Comparison of ENCODE assay signal across 24 mouse cellular contexts in the genomic region with DNA sequence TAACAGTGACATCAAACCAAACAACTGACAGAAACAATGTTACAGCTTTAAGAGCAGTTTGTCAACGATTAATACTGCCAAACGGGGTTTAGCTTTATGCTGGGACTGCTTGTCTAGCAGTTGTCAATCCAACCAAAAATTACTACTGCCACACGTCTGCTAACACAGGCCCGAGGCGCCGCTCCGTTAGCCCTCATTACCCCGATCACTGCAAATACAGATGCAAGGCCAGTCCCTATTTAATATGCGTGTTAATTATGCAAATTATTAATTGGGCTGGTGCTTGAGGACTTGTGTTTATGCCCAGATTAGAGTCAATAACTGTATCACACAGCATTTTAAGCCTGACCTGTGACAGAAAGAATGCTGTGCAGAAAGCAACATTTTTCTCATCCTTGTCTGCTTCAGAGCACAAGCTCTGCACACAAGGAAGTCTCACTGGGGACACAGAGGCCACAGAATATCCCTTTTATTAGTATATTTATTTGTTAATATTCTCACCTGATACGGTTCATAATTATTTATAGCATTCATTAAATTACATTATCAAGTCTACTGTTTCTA.
DNase-seq lines count a peak whose midpoint lies in the region; ATAC-seq and TF ChIP-seq lines count a peak whose summit lies in the region.
"Had no signal": no experiment of that assay in that cellular context is flagged by ENCODE, and none has a peak within 500 bp of the region (broad histone marks: within the 10 kb centered on the region; RNA-seq: fewer than 3 reads in every experiment).

No protein-coding gene starts in this region.

- H3K9ac ChIP-seq in hindbrain, embryonic 13.5 days = no peak overlapping the region
- no peak overlapping the region for H3K9ac ChIP-seq in midbrain, embryonic 15.5 days
- H3K9ac ChIP-seq: heart, embryonic 12.5 days had no signal

- peak; percentile 54 for ATAC-seq in hindbrain, embryonic 13.5 days (ENCODE audit: low FRiP score)
- ATAC-seq in midbrain, embryonic 15.5 days (replicated peaks) = 0 out of 2 replicates have a peak, but pooled peaks have one; percentile 33
- ATAC-seq: CD4-positive, CD25-positive, alpha-beta regulatory T cell, adult 4 months; Patski had no signal

- peak overlapping the region; percentile 15; the same call in 1 of the 2 replicates for H3K4me2 ChIP-seq in hindbrain, embryonic 13.5 days
- no peak overlapping the region for H3K4me2 ChIP-seq in midbrain, embryonic 15.5 days
- H3K4me2 ChIP-seq: heart, embryonic 12.5 days; liver, embryonic 11.5 days had no signal

- DNase-seq in cerebellum, postnatal 10 days = peak; percentile 33 to 39
- DNase-seq in cerebellum, adult 2 months = no peak
- peak; percentile 16 for DNase-seq in left cerebral cortex, postnatal 4 days
- no peak for DNase-seq in left cerebral cortex, postnatal 25 days (ENCODE audit: low spot score in 2 of 2)
- no peak for DNase-seq in right cerebral cortex, postnatal 25 days
- no peak for DNase-seq in kidney, adult 8-10 months
- DNase-seq: adrenal gland, postnatal 14 days; cerebellum, adult 11-12 months; gastrocnemius, postnatal 10 days; heart, adult 11 months; heart, postnatal 14 days; kidney, postnatal 36 days; lung, adult 18-20 months; lung, postnatal 14 days; right cerebral cortex, adult 18-20 months; thymus, postnatal 25 days had no signal

- intact Hi-C loops in left cerebral cortex, postnatal 4 days (cut with DNase I) = no loop called here
- intact Hi-C loops in left cerebral cortex, postnatal 25 days (cut with DNase I) = no loop called here

- no peaks in the 10 kb centered on the region for H3K27me3 ChIP-seq in cerebellum, adult 2 months (ENCODE audit: control insufficient read depth, insufficient read depth, low read length)
- H3K27me3 ChIP-seq in hindbrain, embryonic 13.5 days = no peaks in the 10 kb centered on the region
- no peaks in the 10 kb centered on the region for H3K27me3 ChIP-seq in midbrain, embryonic 15.5 days (replicated peaks)
- H3K27me3 ChIP-seq: heart, embryonic 12.5 days; Patski had no signal

- H3K4me1 ChIP-seq in cerebellum, adult 2 months (ENCODE audit: control insufficient read depth, insufficient read depth, low read length) = peaks cover 4% of the 10 kb centered on the region; the same call in 1 of the 2 replicates
- peaks cover 44% of the 10 kb centered on the region for H3K4me1 ChIP-seq in hindbrain, embryonic 13.5 days (replicated peaks)
- peaks cover 21% of the 10 kb centered on the region for H3K4me1 ChIP-seq in midbrain, embryonic 15.5 days
- H3K4me1 ChIP-seq: heart, embryonic 12.5 days had no signal

- no peak for TF ChIP-seq CTCF in cerebellum, adult 2 months (IDR thresholded peaks at IDR 0.05; ENCODE audit: borderline replicate concordance, insufficient read depth, low read depth, low read length)

- no peak overlapping the region for H3K27ac ChIP-seq in cerebellum, adult 2 months (ENCODE audit: insufficient read depth, low read length)
- peak overlapping the region; percentile 80 for H3K27ac ChIP-seq in hindbrain, embryonic 13.5 days
- no peak overlapping the region for H3K27ac ChIP-seq in midbrain, embryonic 15.5 days
- H3K27ac ChIP-seq: embryonic facial prominence, embryonic 10.5 days; limb, embryonic 10.5 days had no signal

- WGBS in cerebellum, adult 2 months = 68% methylated on average over 10 of the region's 10 CpGs
- WGBS in hindbrain, embryonic 13.5 days = 41% methylated on average over 10 of the region's 10 CpGs
- WGBS in midbrain, embryonic 15.5 days = 44% methylated on average over 10 of the region's 10 CpGs

- H3K4me3 ChIP-seq in cerebellum, adult 2 months (replicated peaks; ENCODE audit: insufficient read depth, low read depth, low read length) = no peak overlapping the region
- no peak overlapping the region for H3K4me3 ChIP-seq in hindbrain, embryonic 13.5 days
- no peak overlapping the region for H3K4me3 ChIP-seq in midbrain, embryonic 15.5 days
- H3K4me3 ChIP-seq: embryonic facial prominence, embryonic 10.5 days; heart, embryonic 12.5 days; limb, embryonic 10.5 days had no signal

- H3K9me3 ChIP-seq in hindbrain, embryonic 13.5 days = no peaks in the 10 kb centered on the region
- no peaks in the 10 kb centered on the region for H3K9me3 ChIP-seq in midbrain, embryonic 15.5 days
- H3K9me3 ChIP-seq: embryonic facial prominence, embryonic 10.5 days; heart, embryonic 12.5 days; limb, embryonic 10.5 days had no signal

- H3K36me3 ChIP-seq in hindbrain, embryonic 13.5 days = no peaks in the 10 kb centered on the region
- H3K36me3 ChIP-seq in midbrain, embryonic 15.5 days (replicated peaks) = no peaks in the 10 kb centered on the region
- H3K36me3 ChIP-seq: embryonic facial prominence, embryonic 10.5 days; heart, embryonic 12.5 days; limb, embryonic 10.5 days had no signal

- no peak for TF ChIP-seq POLR2A in cerebellum, adult 2 months (IDR thresholded peaks at IDR 0.05; ENCODE audit: borderline replicate concordance, insufficient read depth, low read length)

Comparison
In these comparisons a context has a peak if more than half of its experiments do, and no peak if none do; other contexts are left out.
1. DNase-seq: peak in cerebellum, postnatal 10 days (2 of 2) and left cerebral cortex, postnatal 4 days (single experiment); none in cerebellum, adult 2 months (0 of 2), left cerebral cortex, postnatal 25 days (0 of 2), right cerebral cortex, postnatal 25 days (single experiment) and kidney, adult 8-10 months (0 of 2).